Mouse (Mus musculus) liver, embryonic 16.5 days (tissue): Measurements from ENCODE around the gene Mctp1. TPM values are rescaled to one million over a fixed set of nuclear protein-coding genes. Genes with fewer than 3 reads are reported as not detected.

Source experiments
- ATAC-seq: fragments of 200-750 bp; cut with Nextera tagmentation; 2 replicates; pipeline ENCODE4 v1.8.0; 2017; ENCODE audit warnings: low read depth, mild to moderate bottlenecking, moderate number of reproducible peaks, moderate library complexity
- H3K27ac ChIP-seq: fragments of 300-500 bp; sonication (generic); 2 replicates; pipeline ENCODE4 v1.5.1; 2014; ENCODE audit warnings: mild to moderate bottlenecking, low read length
- H3K27me3 ChIP-seq: fragments of 300-500 bp; sonication (generic); 2 replicates; pipeline ENCODE4 v1.6.1; 2014; ENCODE audit warnings: low read depth, low read length, mixed read lengths; ENCODE audit not compliant: control insufficient read depth, insufficient read depth
- H3K36me3 ChIP-seq: fragments of 300-500 bp; sonication (generic); 2 replicates; pipeline ENCODE4 v1.6.1; 2014; ENCODE audit warnings: mild to moderate bottlenecking; ENCODE audit not compliant: control insufficient read depth, insufficient read depth
- H3K4me1 ChIP-seq: fragments of 300-500 bp; sonication (generic); 2 replicates; pipeline ENCODE4 v1.6.1; 2014; ENCODE audit warnings: low read depth, low read length, mixed read lengths; ENCODE audit not compliant: control insufficient read depth
- H3K4me2 ChIP-seq: fragments of 300-500 bp; sonication (generic); 2 replicates; pipeline ENCODE4 v1.6.1; 2014; ENCODE audit warnings: low read depth, low read length, mixed read lengths
- H3K4me3 ChIP-seq: fragments of 300-500 bp; sonication (generic); 2 replicates; pipeline ENCODE4 v1.5.1; 2014; ENCODE audit warnings: low read depth, mild to moderate bottlenecking, low read length
- H3K9ac ChIP-seq: fragments of 300-500 bp; sonication (generic); 2 replicates; pipeline ENCODE4 v1.6.1; 2014; ENCODE audit warnings: low read depth, low read length
- H3K9me3 ChIP-seq: fragments of 300-500 bp; sonication (generic); replicated peaks from 2 replicates; pipeline ENCODE4 v1.6.1; 2016; ENCODE audit warnings: low read length; ENCODE audit not compliant: control insufficient read depth
- WGBS: fragments of 180-500 bp; shearing (Covaris S2); extraction: QIAGEN DNeasy Blood & Tissue Kit; methylation state at CpG from one replicate; pipeline ENCODE4 v1.1.7; 2014; ENCODE audit not compliant: insufficient replicate concordance; 5-methylcytosine and 5-hydroxymethylcytosine counted together
- polyA plus RNA-seq: library from polyadenylated mRNA; unstranded; fragments of >200 nt; fragmentation: Nextera tagmentation; extraction: Ambion mirVana; gene quantifications from 2 replicates; pipeline ENCODE4 v1.2.1, GENCODE M21; 2015

Mctp1 gene
- polyA plus RNA-seq, 1 experiment from 2014 or later: 2.4 TPM

- Histone ChIP-seq H3K9me3 (no peaks in the 10 kb centered on the region), H3K27me3 (no peaks in the 10 kb centered on the region), H3K4me3 (no peak overlapping the region), H3K9ac (no peak overlapping the region), H3K36me3 (no peaks in the 10 kb centered on the region), H3K27ac (no peak overlapping the region), H3K4me2 (no peak overlapping the region), H3K4me1 (no peaks in the 10 kb centered on the region)
- no peak for ATAC-seq
These were observed 508.7 kb downstream of the Mctp1 start for GRCm38 (mm10) chr13:76892987-76893386.

GRCm38 (mm10) chr13:76895770-76896456, 511.6 kb downstream of the Mctp1 start:
- no peak for ATAC-seq

GRCm38 (mm10) chr13:76896457-76896790, 512.1 kb downstream of the Mctp1 start:
- Histone ChIP-seq H3K9ac (no peak overlapping the region), H3K27me3 (no peaks in the 10 kb centered on the region), H3K4me1 (no peaks in the 10 kb centered on the region), H3K9me3 (no peaks in the 10 kb centered on the region), H3K4me3 (no peak overlapping the region), H3K4me2 (no peak overlapping the region), H3K36me3 (no peaks in the 10 kb centered on the region), H3K27ac (no peak overlapping the region)
- no peak for ATAC-seq
- 59% methylated on average over 1 of the region's 1 CpGs for WGBS

More at GRCm38 (mm10) chr13:76895770-76896456, 511.6 kb downstream of the Mctp1 start:
- 63% methylated on average over 4 of the region's 4 CpGs for WGBS
- Histone ChIP-seq H3K36me3 (no peaks in the 10 kb centered on the region), H3K9ac (no peak overlapping the region), H3K27ac (no peak overlapping the region), H3K4me3 (no peak overlapping the region), H3K9me3 (no peaks in the 10 kb centered on the region), H3K4me2 (no peak overlapping the region), H3K27me3 (no peaks in the 10 kb centered on the region), H3K4me1 (no peaks in the 10 kb centered on the region)

GRCm38 (mm10) chr13:76918321-76918720, 534.0 kb downstream of the Mctp1 start:
- no peaks in the 10 kb centered on the region for H3K9me3 ChIP-seq
- WGBS: 78% methylated on average over 1 of the region's 1 CpGs

GRCm38 (mm10) chr13:76926851-76927250, 542.5 kb downstream of the Mctp1 start:
- Histone ChIP-seq H3K4me2 (no peak overlapping the region), H3K36me3 (no peaks in the 10 kb centered on the region), H3K4me1 (no peaks in the 10 kb centered on the region), H3K4me3 (no peak overlapping the region), H3K27me3 (no peaks in the 10 kb centered on the region), H3K9me3 (no peaks in the 10 kb centered on the region), H3K27ac (no peak overlapping the region), H3K9ac (no peak overlapping the region)
- no peak for ATAC-seq
- 59% methylated on average over 1 of the region's 1 CpGs for WGBS

More at GRCm38 (mm10) chr13:76918321-76918720, 534.0 kb downstream of the Mctp1 start:
- Histone ChIP-seq H3K4me1 (no peaks in the 10 kb centered on the region), H3K4me2 (no peak overlapping the region), H3K36me3 (no peaks in the 10 kb centered on the region), H3K9ac (no peak overlapping the region), H3K4me3 (no peak overlapping the region), H3K27ac (no peak overlapping the region), H3K27me3 (no peaks in the 10 kb centered on the region)
- no peak for ATAC-seq

GRCm38 (mm10) chr13:76927875-76928440, 543.6 kb downstream of the Mctp1 start:
- H3K27ac ChIP-seq: no peak overlapping the region
- no peaks in the 10 kb centered on the region for H3K9me3 ChIP-seq
- no peak overlapping the region for H3K4me2 ChIP-seq
- H3K36me3 ChIP-seq: no peaks in the 10 kb centered on the region
- no peak overlapping the region for H3K9ac ChIP-seq
- no peaks in the 10 kb centered on the region for H3K4me1 ChIP-seq
- H3K4me3 ChIP-seq: no peak overlapping the region
- no peaks in the 10 kb centered on the region for H3K27me3 ChIP-seq
- no peak for ATAC-seq
- whole genome bisulfite sequencing: 64% methylated on average over 5 of the region's 5 CpGs

- H3K4me3 ChIP-seq: no peak overlapping the region
- no peaks in the 10 kb centered on the region for H3K36me3 ChIP-seq
- no peaks in the 10 kb centered on the region for H3K9me3 ChIP-seq
- H3K27ac ChIP-seq: no peak overlapping the region
- H3K27me3 ChIP-seq: no peaks in the 10 kb centered on the region
- no peak for ATAC-seq
- no peak overlapping the region for H3K9ac ChIP-seq
- no peaks in the 10 kb centered on the region for H3K4me1 ChIP-seq
- no peak overlapping the region for H3K4me2 ChIP-seq
- 25% methylated on average over 3 of the region's 3 CpGs for WGBS
These were observed 544.8 kb downstream of the Mctp1 start for GRCm38 (mm10) chr13:76929152-76929551.

GRCm38 (mm10) chr13:76932933-76933332, 548.6 kb downstream of the Mctp1 start:
- H3K4me2 ChIP-seq: no peak overlapping the region
- no peaks in the 10 kb centered on the region for H3K27me3 ChIP-seq
- H3K9ac ChIP-seq: no peak overlapping the region
- no peak overlapping the region for H3K4me3 ChIP-seq
- no peaks in the 10 kb centered on the region for H3K36me3 ChIP-seq
- no peaks in the 10 kb centered on the region for H3K4me1 ChIP-seq
- no peak overlapping the region for H3K27ac ChIP-seq
- 66% methylated on average over 5 of the region's 5 CpGs for WGBS
- H3K9me3 ChIP-seq: no peaks in the 10 kb centered on the region
- no peak for ATAC-seq

GRCm38 (mm10) chr13:76949234-76949633, 564.9 kb downstream of the Mctp1 start:
- Histone ChIP-seq H3K27me3 (no peaks in the 10 kb centered on the region), H3K27ac (no peak overlapping the region), H3K9ac (no peak overlapping the region), H3K4me1 (no peaks in the 10 kb centered on the region), H3K36me3 (no peaks in the 10 kb centered on the region), H3K4me2 (no peak overlapping the region), H3K4me3 (no peak overlapping the region), H3K9me3 (no peaks in the 10 kb centered on the region)
- no peak for ATAC-seq
